Mouse (Mus musculus) liver, postnatal 0 days (tissue): Measurements from ENCODE around the gene Trpm3.

ENCODE experiments used
- CTCF ChIP-seq: sonication (generic); IDR thresholded peaks from 2 replicates; pipeline ENCODE4 v1.5.1; 2016; ENCODE audit warnings: antibody characterized with exemption, low read depth
- EP300 ChIP-seq: IDR thresholded peaks from 2 replicates; pipeline ENCODE4 v1.6.1; 2016; ENCODE audit warnings: antibody characterized with exemption, low read depth, mild to moderate bottlenecking

GRCm38 (mm10) chr19:22234187-22234586 lies 95.3 kb downstream of the Trpm3 start:
- TF ChIP-seq CTCF (no peak), EP300 (no peak)
